Mouse (Mus musculus) lung, embryonic 15.5 days (tissue): ENCODE results near the gene Rbp2. TPM values are rescaled to one million over a fixed set of nuclear protein-coding genes. Genes with fewer than 3 reads are reported as not detected.
A peak's percentile ranks its signal among the peaks of the same experiment; 100 is the strongest.

Experiments
- ATAC-seq: fragments of 200-750 bp; cut with Nextera tagmentation; 2 replicates; pipeline ENCODE4 v1.8.0; 2017; ENCODE audit warnings: moderate number of reproducible peaks, borderline replicate concordance; ENCODE audit not compliant: low FRiP score, low TSS enrichment; ENCODE audit errors: extremely low read depth
- H3K27ac ChIP-seq: fragments of 300-500 bp; sonication (generic); 2 replicates; pipeline ENCODE4 v1.5.1; 2015; ENCODE audit warnings: moderate library complexity, mild to moderate bottlenecking, inconsistent platforms
- H3K27me3 ChIP-seq: fragments of 300-500 bp; sonication (generic); 2 replicates; pipeline ENCODE4 v1.6.1; 2015; ENCODE audit warnings: inconsistent platforms
- H3K36me3 ChIP-seq: fragments of 300-500 bp; sonication (generic); 2 replicates; pipeline ENCODE4 v1.6.1; 2015; ENCODE audit warnings: inconsistent platforms
- H3K4me1 ChIP-seq: fragments of 300-500 bp; sonication (generic); 2 replicates; pipeline ENCODE4 v1.6.1; 2015; ENCODE audit warnings: inconsistent platforms
- H3K4me2 ChIP-seq: fragments of 300-500 bp; sonication (generic); 2 replicates; pipeline ENCODE4 v1.6.1; 2015; ENCODE audit warnings: inconsistent platforms, mild to moderate bottlenecking, moderate library complexity
- H3K4me3 ChIP-seq: fragments of 300-500 bp; sonication (generic); 2 replicates; pipeline ENCODE4 v1.5.1; 2015; ENCODE audit warnings: mild to moderate bottlenecking, inconsistent platforms
- H3K9ac ChIP-seq: fragments of 300-500 bp; sonication (generic); 2 replicates; pipeline ENCODE4 v1.6.1; 2015; ENCODE audit warnings: inconsistent platforms
- H3K9me3 ChIP-seq: fragments of 300-500 bp; sonication (generic); 2 replicates; pipeline ENCODE4 v1.6.1; 2016; ENCODE audit warnings: inconsistent platforms
- WGBS: fragments of 180-500 bp; shearing (Covaris S2); methylation state at CpG from one replicate; pipeline ENCODE4 v1.1.7; 2015; 5-methylcytosine and 5-hydroxymethylcytosine counted together
- polyA plus RNA-seq: library from polyadenylated mRNA; unstranded; fragments of >200 nt; fragmentation: Nextera tagmentation; extraction: Ambion mirVana; gene quantifications from 2 replicates; pipeline ENCODE4 v1.2.1, GENCODE M21; 2015

Gene Rbp2
- polyA plus RNA-seq, 1 experiment from 2014 or later: 0.61 TPM

DNA sequence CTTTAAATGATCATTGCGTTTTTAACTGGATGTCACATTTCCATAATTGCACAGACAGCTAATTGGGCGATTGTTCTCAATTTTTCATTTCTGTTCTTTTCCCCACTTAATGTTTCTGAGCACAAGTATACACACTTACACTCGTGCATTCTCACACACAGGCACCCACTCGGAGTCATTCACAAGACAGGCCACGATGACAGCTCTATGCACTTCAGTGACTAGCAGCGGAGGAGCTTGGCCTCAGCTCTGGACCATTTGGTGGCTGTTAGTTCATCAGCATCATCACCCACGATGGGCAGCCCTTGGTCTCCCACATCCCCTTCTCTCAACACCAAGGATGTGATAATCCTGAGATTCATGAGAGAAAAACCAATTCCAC is 39.6 kb downstream of the Rbp2 start:
- Histone ChIP-seq H3K4me1 (peaks cover 7% of the 10 kb centered on the region), H3K27ac (no peak overlapping the region), H3K27me3 (no peaks in the 10 kb centered on the region), H3K9ac (no peak overlapping the region), H3K4me2 (no peak overlapping the region), H3K36me3 (no peaks in the 10 kb centered on the region), H3K9me3 (no peaks in the 10 kb centered on the region), H3K4me3 (no peak overlapping the region)
- WGBS: 64% methylated on average over 7 of the region's 7 CpGs
- ATAC-seq: no peak

DNA sequence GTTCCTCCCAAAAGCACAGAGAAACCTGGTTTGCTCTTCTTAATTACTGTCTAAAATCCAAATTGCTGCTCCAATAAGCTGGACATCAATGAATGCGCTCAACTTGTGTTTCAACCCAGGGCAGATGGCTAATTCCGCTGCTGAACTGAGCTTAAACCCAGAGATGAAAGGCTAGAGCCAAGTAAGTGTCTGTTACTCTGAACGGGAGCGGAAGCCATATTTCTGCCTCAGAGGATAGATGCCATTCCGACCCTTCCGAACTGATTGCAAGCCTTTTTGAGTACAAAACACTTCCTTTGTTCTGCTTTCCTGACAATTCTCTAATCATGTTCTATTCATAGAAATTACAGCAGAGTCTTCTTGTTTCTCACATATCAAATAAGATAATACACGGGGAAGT is 41.3 kb downstream of the Rbp2 start:
- H3K9ac ChIP-seq: no peak overlapping the region
- H3K27me3 ChIP-seq: no peaks in the 10 kb centered on the region
- no peak overlapping the region for H3K27ac ChIP-seq
- WGBS: 82% methylated on average over 7 of the region's 7 CpGs
- H3K9me3 ChIP-seq: no peaks in the 10 kb centered on the region
- H3K4me1 ChIP-seq: peaks cover 7% of the 10 kb centered on the region
- H3K36me3 ChIP-seq: no peaks in the 10 kb centered on the region
- no peak overlapping the region for H3K4me3 ChIP-seq
- H3K4me2 ChIP-seq: no peak overlapping the region
- no peak for ATAC-seq

DNA sequence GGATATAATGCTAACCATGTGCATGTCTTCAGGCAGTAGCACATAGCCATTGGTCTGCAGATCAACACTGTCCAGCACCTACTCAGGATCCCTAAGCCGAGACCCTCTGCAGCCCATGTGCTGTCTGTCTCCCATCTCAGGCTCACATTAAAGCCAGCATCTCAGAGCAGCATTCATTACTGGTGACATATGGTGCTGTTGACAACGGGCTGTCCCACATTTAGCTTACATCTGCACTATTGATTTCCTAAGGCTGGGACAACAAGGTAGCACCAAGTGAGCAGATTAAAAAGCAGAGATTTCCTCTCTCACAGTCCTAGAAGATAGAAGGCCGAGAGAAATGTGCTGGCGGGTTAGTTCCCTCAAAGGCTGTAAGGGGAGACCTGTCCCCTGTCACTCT is 43.9 kb downstream of the Rbp2 start:
- Histone ChIP-seq H3K9ac (no peak overlapping the region), H3K27ac (no peak overlapping the region), H3K4me3 (no peak overlapping the region), H3K4me1 (peaks cover 2% of the 10 kb centered on the region), H3K4me2 (no peak overlapping the region), H3K27me3 (no peaks in the 10 kb centered on the region), H3K9me3 (no peaks in the 10 kb centered on the region), H3K36me3 (no peaks in the 10 kb centered on the region)
- WGBS: 60% methylated on average over 4 of the region's 4 CpGs
- ATAC-seq: no peak

DNA sequence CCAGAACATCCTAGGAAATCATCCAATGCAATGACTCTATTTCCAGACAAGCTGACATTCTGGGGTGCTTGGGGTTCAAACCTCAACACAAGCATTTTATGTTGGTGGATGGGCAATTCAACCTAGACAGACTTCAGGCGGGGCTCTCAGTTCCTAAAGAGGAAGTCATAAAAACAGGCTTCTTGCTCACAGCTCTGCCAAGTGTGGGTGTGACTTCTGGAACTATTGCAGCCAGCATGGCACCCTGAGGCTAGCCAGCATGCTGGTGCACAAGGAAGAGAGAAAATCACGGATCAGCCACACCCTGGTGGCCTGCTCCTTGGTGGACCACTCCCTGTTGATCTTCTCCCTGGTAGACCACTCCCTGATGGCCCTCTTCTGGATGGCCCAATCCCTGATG is 45.1 kb downstream of the Rbp2 start:
- Histone ChIP-seq H3K9me3 (no peaks in the 10 kb centered on the region), H3K9ac (no peak overlapping the region), H3K4me1 (no peaks in the 10 kb centered on the region), H3K27ac (no peak overlapping the region), H3K4me2 (no peak overlapping the region), H3K27me3 (no peaks in the 10 kb centered on the region), H3K4me3 (no peak overlapping the region), H3K36me3 (no peaks in the 10 kb centered on the region)
- WGBS: 52% methylated on average over 2 of the region's 2 CpGs
- no peak for ATAC-seq

DNA sequence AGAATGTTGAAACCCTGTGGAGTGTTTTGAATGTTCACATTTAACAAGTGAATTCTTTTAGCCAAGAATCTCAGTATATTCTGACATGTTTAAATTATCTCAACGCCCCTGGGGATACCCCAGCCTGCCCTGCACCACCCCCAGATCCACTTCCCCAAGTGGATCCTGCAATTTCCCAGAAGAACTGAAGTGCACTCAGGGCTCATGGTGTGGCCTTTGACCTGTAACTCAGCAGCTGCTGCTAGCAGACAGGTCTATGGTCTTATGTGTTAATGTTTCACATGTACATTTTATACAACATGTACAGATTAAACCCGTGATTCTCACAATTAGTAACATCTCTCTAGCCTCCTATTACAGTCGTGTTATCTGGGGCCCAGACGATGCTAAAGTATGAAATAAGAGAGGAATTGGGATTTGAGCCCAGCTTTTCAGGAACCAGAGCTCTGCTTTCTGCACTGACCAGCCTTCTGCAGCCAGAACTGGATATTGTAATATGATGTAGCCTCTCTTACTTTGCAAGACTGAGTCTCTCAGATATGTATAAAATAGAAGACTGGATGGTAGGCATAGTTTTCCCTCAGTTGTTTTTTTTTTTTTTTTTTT is 48.9 kb downstream of the Rbp2 start:
- Histone ChIP-seq H3K27me3 (0 out of 2 replicates have a peak, but pooled peaks cover 1% of the 10 kb centered on the region), H3K4me1 (peaks cover 8% of the 10 kb centered on the region), H3K4me2 (no peak overlapping the region), H3K9ac (no peak overlapping the region), H3K4me3 (no peak overlapping the region), H3K36me3 (no peaks in the 10 kb centered on the region), H3K9me3 (no peaks in the 10 kb centered on the region), H3K27ac (no peak overlapping the region)
- no peak for ATAC-seq
- 43% methylated on average over 4 of the region's 4 CpGs for WGBS

DNA sequence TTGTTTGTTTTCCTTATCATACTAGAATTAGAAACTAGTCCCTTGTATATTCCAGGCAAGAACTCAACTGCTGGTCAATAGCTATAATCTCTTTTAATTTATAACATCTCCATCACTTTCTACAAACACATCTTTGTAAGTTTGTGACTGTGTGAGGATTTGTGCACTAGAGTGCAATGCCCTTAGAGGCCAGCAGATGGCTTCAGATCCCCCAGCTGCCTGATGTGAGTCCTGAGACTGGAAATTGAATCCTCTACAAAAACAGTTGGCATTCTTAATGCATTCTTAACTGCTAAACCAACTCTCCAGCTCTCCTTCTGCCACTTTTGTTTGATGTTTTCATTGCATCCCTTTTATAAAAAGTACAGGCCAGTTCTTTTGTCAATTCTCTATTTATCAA is 49.8 kb downstream of the Rbp2 start:
- H3K27me3 ChIP-seq: peaks cover 6% of the 10 kb centered on the region; the same call in 1 of the 2 replicates
- peaks cover 8% of the 10 kb centered on the region for H3K4me1 ChIP-seq
- H3K9ac ChIP-seq: no peak overlapping the region
- ATAC-seq: no peak
- no peak overlapping the region for H3K27ac ChIP-seq
- H3K9me3 ChIP-seq: no peaks in the 10 kb centered on the region
- no peak overlapping the region for H3K4me3 ChIP-seq
- H3K36me3 ChIP-seq: no peaks in the 10 kb centered on the region
- H3K4me2 ChIP-seq: no peak overlapping the region

DNA sequence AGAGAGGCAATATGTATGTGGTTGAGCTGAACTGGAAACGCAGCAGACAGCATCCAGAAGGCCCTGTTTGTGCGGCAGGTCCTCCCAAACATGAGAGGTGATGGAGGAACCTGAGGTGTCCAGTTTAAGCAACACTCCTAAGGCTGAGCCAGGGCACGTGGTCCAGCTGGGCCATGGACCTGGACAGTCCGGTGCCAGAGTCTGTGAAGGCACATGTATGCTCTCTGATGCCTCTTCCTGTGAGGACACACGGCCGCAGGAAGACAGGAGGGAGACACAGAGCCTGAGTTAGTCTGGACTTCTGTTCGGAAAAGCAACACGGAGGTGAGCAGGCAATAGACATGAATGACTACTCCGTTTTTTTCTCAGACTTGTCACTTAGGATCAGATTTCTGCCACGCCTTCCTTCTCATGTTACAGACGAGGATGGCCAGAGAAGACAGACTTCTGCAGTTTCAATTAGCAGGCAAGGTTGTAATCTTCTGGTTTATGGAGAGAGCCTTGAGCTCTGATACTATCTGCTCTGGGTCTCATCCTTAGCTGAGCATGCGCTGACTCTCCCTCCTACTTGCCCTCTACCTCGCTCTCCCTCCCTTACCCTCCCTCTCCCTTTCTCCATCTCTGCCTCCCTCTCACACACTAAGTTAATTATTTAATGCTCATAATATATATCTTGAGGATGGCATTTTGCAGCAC is 52.2 kb downstream of the Rbp2 start:
- Histone ChIP-seq H3K9me3 (no peaks in the 10 kb centered on the region), H3K36me3 (no peaks in the 10 kb centered on the region), H3K27me3 (peaks cover 6% of the 10 kb centered on the region; the same call in 1 of the 2 replicates), H3K4me2 (peak overlapping the region; percentile 31), H3K4me3 (no peak overlapping the region), H3K27ac (no peak overlapping the region), H3K9ac (no peak overlapping the region), H3K4me1 (peaks cover 8% of the 10 kb centered on the region)
- WGBS: 33% methylated on average over 13 of the region's 13 CpGs
- no peak; the same call in 1 of the 2 replicates for ATAC-seq

DNA sequence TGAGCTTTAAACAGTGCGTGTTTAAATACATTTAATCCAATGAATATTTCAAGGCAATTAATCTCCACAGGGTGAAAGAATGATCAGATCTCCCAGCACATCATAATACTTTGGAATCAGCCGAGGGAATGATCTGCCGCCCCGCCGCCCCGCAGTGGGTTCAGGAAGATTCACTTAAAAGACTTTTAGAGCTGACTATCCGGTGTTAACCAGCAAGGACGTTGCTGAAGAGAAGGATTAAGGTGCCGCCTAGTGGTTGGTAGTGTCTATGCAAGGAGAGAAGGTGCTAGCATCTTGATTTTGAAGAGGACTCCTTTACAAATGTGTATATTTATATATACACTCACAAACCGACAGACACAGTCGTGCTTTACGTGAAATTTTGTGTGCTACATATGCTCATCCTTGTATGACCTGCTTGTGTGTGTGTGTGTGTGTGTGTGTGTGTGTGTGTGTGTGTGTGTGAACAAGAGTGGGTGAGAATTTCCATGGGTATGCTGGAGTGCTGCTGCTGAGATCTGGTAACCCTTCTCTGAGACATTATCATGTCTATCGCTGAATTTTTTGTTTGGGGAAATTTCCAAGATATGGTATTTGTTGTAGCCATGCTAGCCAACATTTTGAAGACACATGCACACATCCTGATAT is 52.9 kb downstream of the Rbp2 start:
- peak overlapping the region; percentile 31; the same call in 1 of the 2 replicates for H3K4me2 ChIP-seq
- 4% methylated on average over 13 of the region's 13 CpGs for WGBS
- H3K4me1 ChIP-seq: peaks cover 8% of the 10 kb centered on the region
- no peaks in the 10 kb centered on the region for H3K9me3 ChIP-seq
- H3K9ac ChIP-seq: no peak overlapping the region
- ATAC-seq: no peak
- H3K27ac ChIP-seq: no peak overlapping the region
- H3K36me3 ChIP-seq: no peaks in the 10 kb centered on the region
- peaks cover 6% of the 10 kb centered on the region; the same call in 1 of the 2 replicates for H3K27me3 ChIP-seq
- no peak overlapping the region for H3K4me3 ChIP-seq

DNA sequence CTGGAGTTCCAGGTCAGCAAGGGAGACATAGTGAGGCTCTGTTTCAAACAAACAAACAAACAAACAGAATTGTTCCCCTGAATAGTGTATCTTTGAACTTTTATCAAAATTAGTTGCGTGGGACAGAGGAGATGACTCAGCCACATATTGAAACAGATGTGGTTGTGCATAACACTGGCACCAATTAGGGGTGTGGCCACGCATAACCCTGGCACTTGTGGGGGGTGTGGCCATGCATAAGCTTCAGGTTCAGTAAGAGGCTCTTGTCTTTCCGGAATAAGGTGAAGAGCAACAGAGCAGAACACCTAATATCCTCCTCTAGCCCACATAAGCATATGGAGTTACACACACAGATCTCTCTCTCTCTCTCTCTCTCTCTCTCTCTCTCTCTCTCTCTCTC is 58.1 kb downstream of the Rbp2 start:
- ATAC-seq: no peak
- H3K4me2 ChIP-seq: no peak overlapping the region
- H3K27me3 ChIP-seq: peaks cover 6% of the 10 kb centered on the region; the same call in 1 of the 2 replicates
- H3K9ac ChIP-seq: no peak overlapping the region
- WGBS: 74% methylated on average over 3 of the region's 3 CpGs
- no peaks in the 10 kb centered on the region for H3K9me3 ChIP-seq
- no peaks in the 10 kb centered on the region for H3K4me1 ChIP-seq
- no peak overlapping the region for H3K4me3 ChIP-seq
- H3K27ac ChIP-seq: no peak overlapping the region
- no peaks in the 10 kb centered on the region for H3K36me3 ChIP-seq

Other genes starting within 250 kb of the Rbp2 start
- gene Nmnat3, start 198.7 kb upstream of the Rbp2 start, polyA plus RNA-seq: 6.4 and 6.6 TPM in 2 replicates
- gene Rbp1, start 63.2 kb upstream of the Rbp2 start, polyA plus RNA-seq: 103 and 109 TPM in 2 replicates
- gene Copb2, start 77.6 kb downstream of the Rbp2 start, polyA plus RNA-seq: 165 and 174 TPM in 2 replicates
- gene Mrps22, start 115.5 kb downstream of the Rbp2 start, polyA plus RNA-seq: 53.0 and 56.4 TPM in 2 replicates